Mouse (Mus musculus) embryonic facial prominence, embryonic 11.5 days (tissue): Measurements from ENCODE around the gene Preb. TPM values are rescaled to one million over a fixed set of nuclear protein-coding genes. Genes with fewer than 3 reads are reported as not detected.

Source experiments
- ATAC-seq: fragments of 200-750 bp; cut with Nextera tagmentation; replicated peaks from 2 replicates; pipeline ENCODE4 v1.8.0; 2017; ENCODE audit warnings: low read depth; ENCODE audit not compliant: insufficient number of reproducible peaks, low FRiP score, low TSS enrichment
- DNase-seq: peaks from one replicate; pipeline ENCODE4 v3.0.0-alpha.2; 2015; ENCODE audit warnings: low spot score
- H3K27ac ChIP-seq: fragments of 300-500 bp; sonication (generic); replicated peaks from 2 replicates; pipeline ENCODE4 v1.5.1; 2014; ENCODE audit warnings: mild to moderate bottlenecking, low read depth, low read length, control low read depth
- H3K27me3 ChIP-seq: fragments of 300-500 bp; sonication (generic); 2 replicates; pipeline ENCODE4 v1.6.1; 2014; ENCODE audit warnings: mild to moderate bottlenecking, low read length, moderate library complexity, mixed read lengths; ENCODE audit not compliant: control insufficient read depth, insufficient read depth
- H3K36me3 ChIP-seq: fragments of 300-500 bp; sonication (generic); replicated peaks from 2 replicates; pipeline ENCODE4 v1.6.1; 2014; ENCODE audit warnings: low read depth, mild to moderate bottlenecking, low read length, moderate library complexity, mixed read lengths; ENCODE audit not compliant: control insufficient read depth, insufficient read depth
- H3K4me1 ChIP-seq: fragments of 300-500 bp; sonication (generic); 2 replicates; pipeline ENCODE4 v1.6.1; 2014; ENCODE audit warnings: low read length, mixed read lengths; ENCODE audit not compliant: control insufficient read depth, insufficient read depth
- H3K4me2 ChIP-seq: fragments of 300-500 bp; sonication (generic); 2 replicates; pipeline ENCODE4 v1.6.1; 2014; ENCODE audit warnings: low read depth, mild to moderate bottlenecking, control low read depth, low read length, moderate library complexity
- H3K4me3 ChIP-seq: fragments of 300-500 bp; sonication (generic); 2 replicates; pipeline ENCODE4 v1.5.1; 2014; ENCODE audit warnings: low read depth, low read length, control low read depth
- H3K9ac ChIP-seq: fragments of 300-500 bp; sonication (generic); replicated peaks from 2 replicates; pipeline ENCODE4 v1.6.1; 2014; ENCODE audit warnings: mild to moderate bottlenecking, control low read depth, low read length
- H3K9me3 ChIP-seq: fragments of 300-500 bp; sonication (generic); replicated peaks from 2 replicates; pipeline ENCODE4 v1.6.1; 2016; ENCODE audit warnings: mild to moderate bottlenecking, low read length, inconsistent platforms, mixed read lengths; ENCODE audit not compliant: control insufficient read depth
- WGBS: fragments of 180-500 bp; shearing (Covaris S2); extraction: QIAGEN DNeasy Blood & Tissue Kit; methylation state at CpG from one replicate; pipeline ENCODE4 v1.1.7; 2014; 5-methylcytosine and 5-hydroxymethylcytosine counted together
- polyA plus RNA-seq: library from polyadenylated mRNA; unstranded; fragments of >200 nt; fragmentation: Nextera tagmentation; extraction: Ambion mirVana; gene quantifications from 2 replicates; pipeline ENCODE4 v1.2.1, GENCODE M21; 2014

Gene Preb
- polyA plus RNA-seq, 1 experiment from 2014 or later = 88.2 TPM

DNA sequence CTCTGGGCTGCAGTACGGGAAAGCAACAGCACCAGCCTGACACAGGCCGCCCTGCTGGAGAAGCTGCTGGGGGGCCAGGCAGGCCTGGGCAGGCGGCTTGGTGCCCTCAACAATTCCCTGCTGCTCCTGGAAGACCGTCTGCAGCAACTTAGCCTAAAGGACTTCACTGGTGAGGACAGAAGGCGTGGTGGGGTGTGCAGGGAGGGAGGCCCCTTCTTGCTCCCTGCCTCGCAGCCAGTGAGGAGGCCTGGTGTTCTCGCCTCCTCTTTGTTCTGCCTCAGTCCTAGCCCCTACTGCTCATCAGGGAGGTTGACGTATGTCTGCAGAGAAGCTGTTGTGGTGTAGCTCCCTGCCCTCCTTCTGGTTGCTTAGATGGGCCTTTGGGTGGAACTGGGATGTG is 41.5 kb downstream of the Preb start:
- Histone ChIP-seq H3K9ac (peak overlapping the region; percentile 18; the same call in 1 of the 2 replicates), H3K4me3 (no peak overlapping the region), H3K4me1 (peaks cover 5% of the 10 kb centered on the region; the same call in 1 of the 2 replicates), H3K27ac (no peak overlapping the region), H3K4me2 (no peak overlapping the region), H3K27me3 (no peaks in the 10 kb centered on the region), H3K9me3 (no peaks in the 10 kb centered on the region), H3K36me3 (peaks cover 8% of the 10 kb centered on the region)
- ATAC-seq (no peak), DNase-seq (no peak)
- 82% methylated on average over 8 of the region's 8 CpGs for WGBS

- H3K27ac ChIP-seq = no peak overlapping the region
- H3K4me3 ChIP-seq = no peak overlapping the region
- WGBS = 83% methylated on average over 31 of the region's 31 CpGs
- peaks cover 5% of the 10 kb centered on the region; the same call in 1 of the 2 replicates for H3K4me1 ChIP-seq
- H3K9me3 ChIP-seq = no peaks in the 10 kb centered on the region
- H3K27me3 ChIP-seq = no peaks in the 10 kb centered on the region
- peak overlapping the region; percentile 18; the same call in 1 of the 2 replicates for H3K9ac ChIP-seq
- DNase-seq = no peak
- peaks cover 8% of the 10 kb centered on the region for H3K36me3 ChIP-seq
- no peak overlapping the region for H3K4me2 ChIP-seq
- no peak for ATAC-seq
These were observed 42.1 kb downstream of the Preb start for GRCm38 (mm10) chr5:30917891-30918670.

DNA sequence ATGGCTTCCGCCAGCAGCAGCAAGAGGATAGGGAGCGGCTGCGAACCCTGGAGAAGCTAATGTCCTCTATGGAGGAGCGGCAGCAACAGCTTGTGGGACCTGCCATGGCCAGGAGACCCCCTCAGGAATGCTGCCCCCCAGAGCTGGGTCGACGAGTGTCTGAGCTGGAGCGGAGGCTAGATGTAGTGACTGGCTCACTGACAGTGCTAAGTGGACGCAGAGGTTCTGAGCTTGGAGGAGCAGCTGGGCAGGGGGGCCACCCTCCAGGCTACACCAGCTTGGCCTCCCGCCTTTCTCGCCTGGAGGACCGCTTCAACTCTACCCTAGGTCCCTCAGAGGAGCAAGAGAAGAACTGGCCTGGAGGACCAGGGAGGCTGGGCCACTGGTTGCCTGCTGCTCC is 42.8 kb downstream of the Preb start:
- Histone ChIP-seq H3K4me2 (no peak overlapping the region), H3K27ac (no peak overlapping the region), H3K9ac (no peak overlapping the region), H3K36me3 (peaks cover 8% of the 10 kb centered on the region), H3K27me3 (no peaks in the 10 kb centered on the region), H3K4me1 (peaks cover 9% of the 10 kb centered on the region; the same call in 1 of the 2 replicates), H3K4me3 (no peak overlapping the region), H3K9me3 (no peaks in the 10 kb centered on the region)
- 88% methylated on average over 11 of the region's 11 CpGs for WGBS
- no peak for ATAC-seq
- DNase-seq = no peak

DNA sequence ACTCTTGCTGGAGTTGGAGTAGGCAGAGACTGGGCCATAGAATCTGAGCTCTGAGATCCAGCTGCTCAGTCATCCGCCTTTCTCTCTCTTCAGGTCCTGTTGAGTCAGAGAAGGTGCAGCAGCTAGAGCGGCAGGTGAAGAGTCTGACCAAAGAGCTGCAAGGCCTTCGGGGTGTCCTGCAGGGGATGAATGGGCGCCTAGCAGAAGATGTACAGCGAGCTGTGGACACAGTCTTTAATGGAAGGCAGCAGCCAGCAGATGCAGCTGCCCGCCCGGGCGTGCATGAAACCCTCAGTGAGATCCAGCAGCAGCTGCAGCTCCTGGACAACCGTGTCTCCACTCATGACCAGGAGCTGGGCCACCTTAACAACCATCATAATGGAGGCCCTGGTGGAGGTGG is 43.3 kb downstream of the Preb start:
- H3K4me1 ChIP-seq = peaks cover 7% of the 10 kb centered on the region; the same call in 1 of the 2 replicates
- no peak overlapping the region for H3K27ac ChIP-seq
- H3K4me2 ChIP-seq = no peak overlapping the region
- no peaks in the 10 kb centered on the region for H3K27me3 ChIP-seq
- H3K36me3 ChIP-seq = peaks cover 8% of the 10 kb centered on the region
- WGBS = 94% methylated on average over 9 of the region's 9 CpGs
- no peak overlapping the region for H3K4me3 ChIP-seq
- no peaks in the 10 kb centered on the region for H3K9me3 ChIP-seq
- H3K9ac ChIP-seq = no peak overlapping the region
- no peak for ATAC-seq
- DNase-seq = no peak

DNA sequence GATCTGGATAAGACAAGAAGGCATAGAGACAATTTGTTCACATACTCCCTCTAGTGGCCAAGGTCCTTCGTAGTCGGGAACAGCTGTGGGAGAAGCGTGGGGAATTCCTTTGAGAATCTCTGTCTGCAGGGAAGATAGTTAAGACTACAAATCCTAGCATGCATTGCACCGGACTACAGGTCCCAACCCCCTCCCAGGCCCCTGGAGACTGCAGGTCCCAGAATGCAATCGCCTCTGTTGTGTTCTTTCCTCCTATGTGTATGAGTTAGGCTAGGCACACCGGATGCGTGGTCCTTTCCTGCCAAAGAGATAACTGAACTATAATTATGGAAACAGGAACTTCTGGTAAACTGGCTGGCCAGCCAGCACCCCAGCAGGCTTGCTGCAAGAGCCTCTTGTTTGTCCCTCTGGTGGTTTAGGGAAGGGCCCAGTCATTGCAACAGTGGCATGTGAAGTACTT is 44.2 kb downstream of the Preb start:
- Histone ChIP-seq H3K9me3 (no peaks in the 10 kb centered on the region), H3K36me3 (peaks cover 8% of the 10 kb centered on the region), H3K4me3 (peak overlapping the region; percentile 60), H3K27ac (peak overlapping the region; percentile 81; the same call in 1 of the 2 replicates), H3K4me1 (peaks cover 7% of the 10 kb centered on the region), H3K27me3 (no peaks in the 10 kb centered on the region), H3K9ac (no peak overlapping the region; the same call in 1 of the 2 replicates), H3K4me2 (peak overlapping the region; percentile 89)
- peak; percentile 40; the same call in 1 of the 2 replicates for ATAC-seq
- 7% methylated on average over 7 of the region's 7 CpGs for WGBS
- DNase-seq = peak; percentile 98

- H3K9me3 ChIP-seq = no peaks in the 10 kb centered on the region
- WGBS = 54% methylated on average over 9 of the region's 9 CpGs
- peaks cover 8% of the 10 kb centered on the region for H3K36me3 ChIP-seq
- H3K4me1 ChIP-seq = peaks cover 7% of the 10 kb centered on the region
- peak overlapping the region; percentile 81 for H3K27ac ChIP-seq
- ATAC-seq (peak; percentile 22), DNase-seq (no peak)
- H3K4me2 ChIP-seq = peak overlapping the region; percentile 89
- no peaks in the 10 kb centered on the region for H3K27me3 ChIP-seq
- H3K9ac ChIP-seq = peak overlapping the region; percentile 74
- peak overlapping the region; percentile 60 for H3K4me3 ChIP-seq
These were observed 44.7 kb downstream of the Preb start for GRCm38 (mm10) chr5:30915456-30915855.

GRCm38 (mm10) chr5:30914849-30915248 is 45.3 kb downstream of the Preb start:
- H3K27ac ChIP-seq = peak overlapping the region; percentile 94
- H3K4me3 ChIP-seq = peak overlapping the region; percentile 60
- 50% methylated on average over 6 of the region's 6 CpGs for WGBS
- ATAC-seq (no peak), DNase-seq (no peak)
- peaks cover 5% of the 10 kb centered on the region for H3K36me3 ChIP-seq
- H3K27me3 ChIP-seq = no peaks in the 10 kb centered on the region
- peak overlapping the region; percentile 89 for H3K4me2 ChIP-seq
- H3K9ac ChIP-seq = peak overlapping the region; percentile 74
- no peaks in the 10 kb centered on the region for H3K9me3 ChIP-seq
- peaks cover 7% of the 10 kb centered on the region for H3K4me1 ChIP-seq

DNA sequence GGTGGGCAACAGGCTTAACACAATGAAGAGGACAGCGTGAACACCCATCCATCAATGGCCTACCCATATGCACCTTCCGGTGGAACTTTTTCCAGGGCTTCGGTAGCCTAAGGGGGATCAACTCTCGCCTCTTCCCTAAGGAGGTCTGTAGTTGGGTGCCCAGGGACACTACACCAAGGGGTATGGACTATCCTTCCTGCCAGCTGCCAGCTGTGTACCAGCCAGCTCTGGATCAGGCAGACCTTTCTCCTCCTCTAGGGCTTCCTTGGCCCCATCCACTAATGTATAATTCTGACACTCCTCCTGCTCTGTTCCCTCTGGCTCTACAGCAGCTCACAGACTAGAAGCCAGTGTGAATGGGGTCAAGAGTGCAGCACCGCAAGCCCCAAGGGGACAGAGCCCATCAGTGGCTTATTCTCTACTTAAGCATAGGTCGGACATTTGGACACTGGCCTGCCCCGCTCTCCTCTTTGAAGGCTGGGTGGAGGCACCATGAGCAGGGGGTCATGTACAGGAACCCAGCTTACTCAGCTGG is 46.0 kb downstream of the Preb start:
- Histone ChIP-seq H3K4me3 (peak overlapping the region; percentile 60), H3K27ac (peak overlapping the region; percentile 94), H3K4me1 (peaks cover 7% of the 10 kb centered on the region), H3K27me3 (no peaks in the 10 kb centered on the region), H3K4me2 (peak overlapping the region; percentile 89), H3K36me3 (peaks cover 5% of the 10 kb centered on the region), H3K9ac (peak overlapping the region; percentile 74), H3K9me3 (no peaks in the 10 kb centered on the region)
- no peak for ATAC-seq
- 23% methylated on average over 7 of the region's 7 CpGs for WGBS
- DNase-seq = no peak
